Mouse (Mus musculus): ENCODE measurements around the gene Alg11.
A peak's percentile ranks its signal among the peaks of the same experiment; 100 is the strongest.

DNA sequence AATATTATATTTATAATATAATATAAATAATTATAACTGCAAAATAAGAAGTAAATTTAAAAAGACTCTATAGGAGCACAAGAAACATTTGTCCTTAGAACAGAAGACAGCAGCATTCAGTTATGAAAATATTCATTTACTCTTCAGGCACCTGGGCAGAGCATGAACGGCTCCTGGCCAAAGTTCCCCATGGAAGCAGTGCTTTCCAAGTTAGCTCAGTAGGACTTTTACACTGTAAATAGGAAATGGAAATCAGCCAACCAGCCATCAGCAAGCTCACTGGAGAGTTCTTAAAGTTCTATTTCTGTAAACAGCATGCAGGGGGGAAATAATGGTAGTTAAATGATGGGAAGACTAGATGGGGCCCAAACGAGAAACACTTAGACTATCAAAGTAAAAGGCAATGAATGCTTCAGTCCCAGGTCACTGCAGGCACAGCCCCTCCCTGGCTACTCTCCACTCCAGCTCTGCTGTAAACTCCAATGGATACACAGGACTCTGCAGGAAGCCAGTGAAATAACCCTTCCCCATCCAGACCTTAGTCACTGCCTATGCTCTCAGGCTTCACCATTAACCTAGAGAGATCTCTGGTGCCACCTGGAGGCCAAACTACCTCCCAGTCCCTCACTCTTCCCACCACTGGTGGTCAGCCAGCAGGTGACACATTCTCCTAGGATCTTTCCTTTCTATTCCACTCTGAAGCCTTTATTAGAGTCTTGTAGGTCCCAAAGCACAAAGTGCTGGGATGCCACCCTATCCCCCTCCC, 12.6 kb upstream of the Alg11 start:
- peak; percentile 51; the same call in 1 of the 2 replicates for TF ChIP-seq CTCF (IDR thresholded peaks at IDR 0.05; ENCODE audit: extremely low read depth, insufficient read depth, low read length)
- no peak for TF ChIP-seq POLR2A (IDR thresholded peaks at IDR 0.05; ENCODE audit: extremely low read depth, insufficient read depth, low read length)
